Mouse (Mus musculus) kidney, embryonic 15.5 days (tissue): ENCODE measurements around the gene Unc79. TPM values are rescaled to one million over a fixed set of nuclear protein-coding genes. Genes with fewer than 3 reads are reported as not detected.

ENCODE experiments used
- ATAC-seq: fragments of 200-750 bp; cut with Nextera tagmentation; replicated peaks from 2 replicates; pipeline ENCODE4 v1.8.0; 2017; ENCODE audit warnings: moderate TSS enrichment; ENCODE audit not compliant: low FRiP score
- H3K27ac ChIP-seq: fragments of 300-500 bp; sonication (generic); 2 replicates; pipeline ENCODE4 v1.5.1; 2015; ENCODE audit warnings: mild to moderate bottlenecking, inconsistent platforms
- H3K27me3 ChIP-seq: fragments of 300-500 bp; sonication (generic); 2 replicates; pipeline ENCODE4 v1.6.1; 2015; ENCODE audit warnings: inconsistent platforms
- H3K36me3 ChIP-seq: fragments of 300-500 bp; sonication (generic); 2 replicates; pipeline ENCODE4 v1.6.1; 2015; ENCODE audit warnings: inconsistent platforms
- H3K4me1 ChIP-seq: fragments of 300-500 bp; sonication (generic); 2 replicates; pipeline ENCODE4 v1.6.1; 2015; ENCODE audit warnings: inconsistent platforms
- H3K4me2 ChIP-seq: fragments of 300-500 bp; sonication (generic); 2 replicates; pipeline ENCODE4 v1.6.1; 2015; ENCODE audit warnings: moderate library complexity, mild to moderate bottlenecking, inconsistent platforms
- H3K4me3 ChIP-seq: fragments of 300-500 bp; sonication (generic); replicated peaks from 2 replicates; pipeline ENCODE4 v1.5.1; 2015; ENCODE audit warnings: mild to moderate bottlenecking, inconsistent platforms
- H3K9ac ChIP-seq: fragments of 300-500 bp; sonication (generic); 2 replicates; pipeline ENCODE4 v1.6.1; 2015; ENCODE audit warnings: mild to moderate bottlenecking, inconsistent platforms
- H3K9me3 ChIP-seq: fragments of 300-500 bp; sonication (generic); replicated peaks from 2 replicates; pipeline ENCODE4 v1.6.1; 2016; ENCODE audit warnings: inconsistent platforms
- WGBS: fragments of 180-500 bp; shearing (Covaris S2); methylation state at CpG from one replicate; pipeline ENCODE4 v1.1.7; 2015; ENCODE audit warnings: mixed read lengths; 5-methylcytosine and 5-hydroxymethylcytosine counted together
- polyA plus RNA-seq: library from polyadenylated mRNA; unstranded; fragments of >200 nt; fragmentation: Nextera tagmentation; extraction: Ambion mirVana; gene quantifications from 2 replicates; pipeline ENCODE4 v1.2.1, GENCODE M21; 2015

The Unc79 gene
- polyA plus RNA-seq, 1 experiment from 2014 or later = 0.25 TPM

GRCm38 (mm10) chr12:103183057-103183456 is 234.4 kb downstream of the Unc79 start:
- ATAC-seq = peak; percentile 54; the same call in 1 of the 2 replicates
- WGBS = 18% methylated on average over 7 of the region's 7 CpGs
- Histone ChIP-seq H3K27ac (no peak overlapping the region), H3K36me3 (no peaks in the 10 kb centered on the region), H3K27me3 (peaks cover 8% of the 10 kb centered on the region), H3K4me3 (no peak overlapping the region), H3K4me1 (no peaks in the 10 kb centered on the region), H3K9ac (no peak overlapping the region), H3K4me2 (peak overlapping the region; percentile 31; the same call in 1 of the 2 replicates), H3K9me3 (no peaks in the 10 kb centered on the region)

GRCm38 (mm10) chr12:103187020-103187419 is 238.4 kb downstream of the Unc79 start:
- no peak overlapping the region for H3K4me2 ChIP-seq
- ATAC-seq = no peak
- WGBS = 70% methylated on average over 7 of the region's 7 CpGs
- H3K36me3 ChIP-seq = no peaks in the 10 kb centered on the region
- no peak overlapping the region for H3K27ac ChIP-seq
- no peaks in the 10 kb centered on the region for H3K4me1 ChIP-seq
- H3K9me3 ChIP-seq = no peaks in the 10 kb centered on the region
- no peak overlapping the region for H3K4me3 ChIP-seq
- H3K9ac ChIP-seq = no peak overlapping the region
- peaks cover 13% of the 10 kb centered on the region for H3K27me3 ChIP-seq

GRCm38 (mm10) chr12:103188223-103188622 is 239.6 kb downstream of the Unc79 start:
- no peaks in the 10 kb centered on the region for H3K4me1 ChIP-seq
- no peak overlapping the region for H3K9ac ChIP-seq
- no peaks in the 10 kb centered on the region for H3K36me3 ChIP-seq
- WGBS = 44% methylated on average over 8 of the region's 8 CpGs
- H3K27me3 ChIP-seq = peaks cover 13% of the 10 kb centered on the region
- no peak for ATAC-seq
- H3K4me3 ChIP-seq = no peak overlapping the region
- H3K27ac ChIP-seq = no peak overlapping the region
- no peaks in the 10 kb centered on the region for H3K9me3 ChIP-seq
- no peak overlapping the region for H3K4me2 ChIP-seq

GRCm38 (mm10) chr12:103189771-103190170 is 241.1 kb downstream of the Unc79 start:
- peaks cover 13% of the 10 kb centered on the region for H3K27me3 ChIP-seq
- ATAC-seq = no peak
- no peak overlapping the region for H3K9ac ChIP-seq
- no peaks in the 10 kb centered on the region for H3K36me3 ChIP-seq
- H3K27ac ChIP-seq = no peak overlapping the region
- WGBS = 69% methylated on average over 12 of the region's 12 CpGs
- H3K4me3 ChIP-seq = no peak overlapping the region
- H3K9me3 ChIP-seq = no peaks in the 10 kb centered on the region
- H3K4me1 ChIP-seq = no peaks in the 10 kb centered on the region
- no peak overlapping the region for H3K4me2 ChIP-seq

GRCm38 (mm10) chr12:103192996-103193395 is 244.3 kb downstream of the Unc79 start:
- no peak overlapping the region for H3K4me3 ChIP-seq
- no peak for ATAC-seq
- WGBS = 68% methylated on average over 5 of the region's 5 CpGs
- H3K9ac ChIP-seq = no peak overlapping the region
- no peaks in the 10 kb centered on the region for H3K36me3 ChIP-seq
- H3K9me3 ChIP-seq = no peaks in the 10 kb centered on the region
- H3K4me2 ChIP-seq = no peak overlapping the region
- peaks cover 5% of the 10 kb centered on the region for H3K27me3 ChIP-seq
- H3K27ac ChIP-seq = no peak overlapping the region
- no peaks in the 10 kb centered on the region for H3K4me1 ChIP-seq

- 13% methylated on average over 11 of the region's 11 CpGs for WGBS
- ATAC-seq = peak; percentile 89
- peak overlapping the region; percentile 48; the same call in 1 of the 2 replicates for H3K27ac ChIP-seq
Measured at GRCm38 (mm10) chr12:103202592-103203544, 254.2 kb downstream of the Unc79 start.

GRCm38 (mm10) chr12:103205561-103205960 is 256.9 kb downstream of the Unc79 start:
- H3K27me3 ChIP-seq = no peaks in the 10 kb centered on the region
- ATAC-seq = no peak
- H3K4me3 ChIP-seq = no peak overlapping the region
- peaks cover 16% of the 10 kb centered on the region for H3K4me1 ChIP-seq
- H3K36me3 ChIP-seq = no peaks in the 10 kb centered on the region
- no peak overlapping the region for H3K9ac ChIP-seq
- 68% methylated on average over 7 of the region's 7 CpGs for WGBS
- H3K27ac ChIP-seq = no peak overlapping the region
- no peak overlapping the region for H3K4me2 ChIP-seq
- no peaks in the 10 kb centered on the region for H3K9me3 ChIP-seq

More at GRCm38 (mm10) chr12:103202592-103203544, 254.2 kb downstream of the Unc79 start:
- Histone ChIP-seq H3K27me3 (no peaks in the 10 kb centered on the region), H3K9ac (no peak overlapping the region), H3K36me3 (no peaks in the 10 kb centered on the region), H3K4me1 (peaks cover 16% of the 10 kb centered on the region), H3K4me3 (no peak overlapping the region), H3K4me2 (no peak overlapping the region), H3K9me3 (no peaks in the 10 kb centered on the region)

- H3K36me3 ChIP-seq = no peaks in the 10 kb centered on the region
- no peak overlapping the region for H3K4me2 ChIP-seq
- peaks cover 10% of the 10 kb centered on the region for H3K4me1 ChIP-seq
- 89% methylated on average over 7 of the region's 7 CpGs for WGBS
- H3K27me3 ChIP-seq = no peaks in the 10 kb centered on the region
- H3K9ac ChIP-seq = no peak overlapping the region
- no peak overlapping the region for H3K27ac ChIP-seq
- no peaks in the 10 kb centered on the region for H3K9me3 ChIP-seq
- no peak for ATAC-seq
- H3K4me3 ChIP-seq = no peak overlapping the region
Measured at GRCm38 (mm10) chr12:103209581-103209980, 260.9 kb downstream of the Unc79 start.

- no peak for ATAC-seq
- 54% methylated on average over 5 of the region's 5 CpGs for WGBS
- no peaks in the 10 kb centered on the region for H3K27me3 ChIP-seq
- no peak overlapping the region for H3K4me3 ChIP-seq
- H3K4me1 ChIP-seq = peaks cover 25% of the 10 kb centered on the region
- H3K27ac ChIP-seq = no peak overlapping the region
- H3K4me2 ChIP-seq = no peak overlapping the region
- no peaks in the 10 kb centered on the region for H3K9me3 ChIP-seq
- no peaks in the 10 kb centered on the region for H3K36me3 ChIP-seq
- no peak overlapping the region for H3K9ac ChIP-seq
Measured at GRCm38 (mm10) chr12:103211078-103211477, 262.4 kb downstream of the Unc79 start.

- Histone ChIP-seq H3K4me2 (no peak overlapping the region), H3K4me3 (no peak overlapping the region), H3K9me3 (no peaks in the 10 kb centered on the region), H3K36me3 (no peaks in the 10 kb centered on the region), H3K27me3 (no peaks in the 10 kb centered on the region), H3K4me1 (peaks cover 31% of the 10 kb centered on the region), H3K27ac (no peak overlapping the region), H3K9ac (no peak overlapping the region)
- ATAC-seq = no peak
- 81% methylated on average over 2 of the region's 2 CpGs for WGBS
Measured at GRCm38 (mm10) chr12:103213591-103213990, 264.9 kb downstream of the Unc79 start.

GRCm38 (mm10) chr12:103214270-103214669 is 265.6 kb downstream of the Unc79 start:
- no peak for ATAC-seq

GRCm38 (mm10) chr12:103214797-103215196 is 266.1 kb downstream of the Unc79 start:
- no peaks in the 10 kb centered on the region for H3K36me3 ChIP-seq
- no peaks in the 10 kb centered on the region for H3K27me3 ChIP-seq
- WGBS = 72% methylated on average over 2 of the region's 2 CpGs
- peaks cover 31% of the 10 kb centered on the region for H3K4me1 ChIP-seq
- no peak overlapping the region for H3K4me3 ChIP-seq
- no peak for ATAC-seq
- H3K4me2 ChIP-seq = no peak overlapping the region
- peak overlapping the region; percentile 66; the same call in 1 of the 2 replicates for H3K27ac ChIP-seq
- no peak overlapping the region for H3K9ac ChIP-seq
- H3K9me3 ChIP-seq = no peaks in the 10 kb centered on the region

More at GRCm38 (mm10) chr12:103214270-103214669, 265.6 kb downstream of the Unc79 start:
- Histone ChIP-seq H3K27ac (0 out of 2 replicates have a peak overlapping the region, but pooled peaks have one; percentile 23), H3K4me2 (no peak overlapping the region), H3K4me3 (no peak overlapping the region), H3K9ac (no peak overlapping the region), H3K9me3 (no peaks in the 10 kb centered on the region), H3K36me3 (no peaks in the 10 kb centered on the region), H3K27me3 (no peaks in the 10 kb centered on the region), H3K4me1 (peaks cover 31% of the 10 kb centered on the region)
- 30% methylated on average over 10 of the region's 10 CpGs for WGBS
